Mouse (Mus musculus): ENCODE results near the gene Hdac10.

GRCm38 (mm10) chr15:89073993-89074603 is 54.4 kb downstream of the Hdac10 start:
- TF ChIP-seq CTCF (IDR thresholded peaks at IDR 0.05; ENCODE audit: insufficient read depth, low read depth, low read length): no peak
- TF ChIP-seq POLR2A (IDR thresholded peaks at IDR 0.05; ENCODE audit: insufficient read depth, low read depth, low read length): no peak
